Mouse (Mus musculus) granulocyte monocyte progenitor cell, adult 5-6 weeks (primary cell): ENCODE data around the gene Gpd1. TPM values are rescaled to one million over a fixed set of nuclear protein-coding genes. Genes with fewer than 3 reads are reported as not detected.
"Not testable (repeated sequence)": the region's sequence is repeated elsewhere in the genome, so short reads cannot be mapped to it uniquely, and the experiment has no call there.

Source experiments
- ATAC-seq: replicated peaks from 2 replicates; pipeline ENCODE4 v1.8.0; 2016; ENCODE audit warnings: mild to moderate bottlenecking, moderate TSS enrichment, inconsistent platforms; ENCODE audit not compliant: poor library complexity, severe bottlenecking
- total RNA-seq, 2 experiments: library from RNA; stranded (forward) in 1 of 2; stranded (reverse) in 1 of 2; fragments of 200-712, 200-1000 nt in 1 of 2; fragments of >200 nt in 1 of 2; fragmentation: Nextera tagmentation in 1 of 2; gene quantifications; 2 replicates each; pipeline ENCODE4 v1.2.3; 2014 to 2017

Gene Gpd1
- total RNA-seq, 2 experiments from 2014 or later: 0.10 to 0.86 TPM

GRCm38 (mm10) chr15:99754204-99754603, 36.9 kb downstream of the Gpd1 start:
- ATAC-seq: no peak

DNA sequence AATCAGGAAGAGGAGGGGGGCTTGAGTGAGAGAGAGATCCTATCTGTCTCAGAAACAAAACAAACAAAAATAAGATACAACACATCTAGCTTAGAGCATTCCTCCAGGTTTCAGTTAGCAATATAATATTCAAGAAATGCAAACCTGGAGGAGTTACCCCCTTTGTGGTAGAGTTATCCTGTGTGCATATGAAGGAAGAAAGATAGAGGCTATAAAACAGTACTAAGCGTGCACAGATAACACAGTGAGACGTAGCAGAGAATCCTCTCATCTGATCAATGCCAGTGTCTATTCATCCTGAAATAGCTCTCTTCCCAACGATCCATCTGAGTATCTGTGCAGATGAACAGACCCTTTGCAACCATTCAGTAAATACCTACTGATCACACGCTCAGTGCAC, 50.2 kb downstream of the Gpd1 start:
- no peak for ATAC-seq

GRCm38 (mm10) chr15:99768761-99769160, 51.4 kb downstream of the Gpd1 start:
- no peak for ATAC-seq

GRCm38 (mm10) chr15:99771004-99771500, 53.7 kb downstream of the Gpd1 start:
- no peak for ATAC-seq

DNA sequence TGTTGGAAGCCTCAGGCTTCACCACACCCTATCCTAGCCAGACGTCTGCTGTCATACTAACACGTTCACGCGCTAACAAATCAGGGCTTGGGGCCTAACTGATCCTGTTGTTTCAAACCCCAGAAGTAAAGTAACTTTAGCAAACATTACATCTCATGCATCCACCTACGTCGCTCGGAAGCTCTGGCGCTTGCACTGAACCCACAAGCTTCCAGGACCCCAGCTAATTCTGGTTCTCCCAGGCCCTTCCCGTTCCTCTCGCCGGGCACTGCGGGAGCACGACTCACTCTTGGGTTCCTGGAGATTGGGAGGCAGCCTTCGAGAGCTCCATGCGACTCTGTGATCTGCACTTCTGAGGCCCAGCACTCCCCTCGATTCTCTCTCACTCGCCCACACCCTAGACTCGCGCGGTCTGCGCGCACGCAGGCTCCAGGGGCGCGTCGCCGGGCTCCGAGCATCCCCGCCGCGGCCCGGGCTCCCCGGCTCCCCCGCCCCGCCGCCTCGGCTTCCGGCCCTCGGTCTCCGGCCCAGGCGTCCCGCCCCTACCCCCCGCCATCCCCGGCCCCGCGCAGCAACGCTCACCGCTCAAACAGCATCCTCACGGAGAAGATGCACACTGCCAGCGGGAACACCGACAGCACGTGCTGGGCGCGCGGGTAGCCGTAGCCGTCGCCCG, 54.4 kb downstream of the Gpd1 start:
- ATAC-seq: peak; percentile 49

DNA sequence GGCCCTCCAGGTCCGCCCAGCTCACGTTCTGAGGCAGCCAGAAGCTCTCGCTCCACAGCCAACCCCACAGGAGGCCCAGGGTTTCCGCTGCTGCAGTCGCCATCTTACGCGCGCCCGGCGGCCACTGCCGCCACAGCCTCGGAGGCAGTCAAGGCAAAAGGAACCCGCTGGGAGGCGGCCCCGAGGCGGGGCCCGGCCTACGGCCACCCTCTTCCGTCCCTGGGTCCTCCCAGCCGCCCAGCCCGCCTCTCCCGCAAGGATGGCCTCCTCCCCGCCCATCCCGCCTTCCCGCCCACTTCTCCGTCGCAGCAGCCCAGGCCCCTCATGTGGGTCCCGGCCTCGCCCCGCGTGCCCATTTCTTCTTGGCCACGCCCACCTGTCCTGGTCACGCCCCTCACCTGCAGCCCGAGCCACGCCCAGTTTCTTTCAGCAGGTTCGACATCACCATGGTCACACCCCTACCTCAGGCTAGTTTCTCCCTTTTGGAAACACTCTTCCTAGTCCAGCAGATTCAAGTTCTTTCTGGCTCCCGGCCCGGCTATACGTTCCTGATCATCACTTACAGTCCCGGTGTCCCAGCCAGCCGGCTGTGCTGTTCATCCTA, 55.1 kb downstream of the Gpd1 start:
- peak; percentile 96 for ATAC-seq

- ATAC-seq: not testable (repeated sequence)
Measured at GRCm38 (mm10) chr15:99772881-99772924, 55.4 kb downstream of the Gpd1 start, which contains the start of gene Cers5. TSS of gene Cers5 (minus strand) at chr15:99772885.

- ATAC-seq: no peak
Measured at GRCm38 (mm10) chr15:99772925-99773324, 55.6 kb downstream of the Gpd1 start.

Other genes with a start within 250 kb of the Gpd1 start
- 3.1 and 3.6 TPM in 2 replicates for gene Bcdin3d, start 242.8 kb upstream of the Gpd1 start, total RNA-seq (2014; fragmentation: Nextera tagmentation)
- 2.9 and 4.2 TPM in 2 replicates for gene Bcdin3d, start 242.8 kb upstream of the Gpd1 start, total RNA-seq (2017)
- gene Faim2, start 189.3 kb upstream of the Gpd1 start, total RNA-seq (2014; fragmentation: Nextera tagmentation): not detected in 2 replicates
- 0.17 TPM in 1 of 2 replicates, not detected in the other for gene Faim2, start 189.3 kb upstream of the Gpd1 start, total RNA-seq (2017)
- not detected in 2 replicates for gene Aqp2, start 138.5 kb upstream of the Gpd1 start, total RNA-seq (2014; fragmentation: Nextera tagmentation)
- not detected in 2 replicates for gene Aqp2, start 138.5 kb upstream of the Gpd1 start, total RNA-seq (2017)
- not detected in 2 replicates for gene Aqp5, start 126.7 kb upstream of the Gpd1 start, total RNA-seq (2014; fragmentation: Nextera tagmentation)
- gene Aqp5, start 126.7 kb upstream of the Gpd1 start, total RNA-seq (2017): not detected in 2 replicates
- not detected in 2 replicates for gene Aqp6, start 116.1 kb upstream of the Gpd1 start, total RNA-seq (2014; fragmentation: Nextera tagmentation)
- gene Aqp6, start 116.1 kb upstream of the Gpd1 start, total RNA-seq (2017): not detected in 2 replicates
- 47.0 and 75.5 TPM in 2 replicates for gene Racgap1, start 65.9 kb upstream of the Gpd1 start, total RNA-seq (2014; fragmentation: Nextera tagmentation)
- gene Racgap1, start 65.9 kb upstream of the Gpd1 start, total RNA-seq (2017): 76.4 and 80.0 TPM in 2 replicates
- not detected in 2 replicates for gene Asic1, start 47.1 kb upstream of the Gpd1 start, total RNA-seq (2014; fragmentation: Nextera tagmentation)
- gene Asic1, start 47.1 kb upstream of the Gpd1 start, total RNA-seq (2017): not detected in 2 replicates
- gene Smarcd1, start 15.4 kb upstream of the Gpd1 start, total RNA-seq (2014; fragmentation: Nextera tagmentation): 29.8 and 34.7 TPM in 2 replicates
- 16.3 and 28.0 TPM in 2 replicates for gene Smarcd1, start 15.4 kb upstream of the Gpd1 start, total RNA-seq (2017)
- gene Gm17349, start 12.0 kb upstream of the Gpd1 start, total RNA-seq (2014; fragmentation: Nextera tagmentation): not detected in 2 replicates
- gene Gm17349, start 12.0 kb upstream of the Gpd1 start, total RNA-seq (2017): not detected in 2 replicates
- gene Cox14, start 8.1 kb downstream of the Gpd1 start, total RNA-seq (2014; fragmentation: Nextera tagmentation): 57.0 and 57.1 TPM in 2 replicates
- 38.9 and 47.3 TPM in 2 replicates for gene Cox14, start 8.1 kb downstream of the Gpd1 start, total RNA-seq (2017)
- 34.8 and 58.3 TPM in 2 replicates for gene Cers5, start 55.4 kb downstream of the Gpd1 start, total RNA-seq (2014; fragmentation: Nextera tagmentation)
- 17.9 and 24.5 TPM in 2 replicates for gene Cers5, start 55.4 kb downstream of the Gpd1 start, total RNA-seq (2017)
- gene Lima1, start 157.9 kb downstream of the Gpd1 start, total RNA-seq (2014; fragmentation: Nextera tagmentation): 3.5 and 13.8 TPM in 2 replicates
- gene Lima1, start 157.9 kb downstream of the Gpd1 start, total RNA-seq (2017): 3.0 and 7.2 TPM in 2 replicates
- gene Fam186a, start 249.5 kb downstream of the Gpd1 start, total RNA-seq (2014; fragmentation: Nextera tagmentation): not detected in 2 replicates
- gene Fam186a, start 249.5 kb downstream of the Gpd1 start, total RNA-seq (2017): not detected in 2 replicates